Mouse (Mus musculus) bone marrow macrophage, adult 2 months (primary cell): Measurements from ENCODE around the gene Gabrr1.

Experiments
- CTCF ChIP-seq: IDR thresholded peaks from 2 replicates; pipeline ENCODE4 v1.5.1; 2012; ENCODE audit warnings: low read depth, mild to moderate bottlenecking, low read length, moderate library complexity
- POLR2A ChIP-seq: IDR thresholded peaks from 2 replicates; pipeline ENCODE4 v1.6.1; 2012; ENCODE audit warnings: mild to moderate bottlenecking, low read depth, low read length, borderline replicate concordance

DNA sequence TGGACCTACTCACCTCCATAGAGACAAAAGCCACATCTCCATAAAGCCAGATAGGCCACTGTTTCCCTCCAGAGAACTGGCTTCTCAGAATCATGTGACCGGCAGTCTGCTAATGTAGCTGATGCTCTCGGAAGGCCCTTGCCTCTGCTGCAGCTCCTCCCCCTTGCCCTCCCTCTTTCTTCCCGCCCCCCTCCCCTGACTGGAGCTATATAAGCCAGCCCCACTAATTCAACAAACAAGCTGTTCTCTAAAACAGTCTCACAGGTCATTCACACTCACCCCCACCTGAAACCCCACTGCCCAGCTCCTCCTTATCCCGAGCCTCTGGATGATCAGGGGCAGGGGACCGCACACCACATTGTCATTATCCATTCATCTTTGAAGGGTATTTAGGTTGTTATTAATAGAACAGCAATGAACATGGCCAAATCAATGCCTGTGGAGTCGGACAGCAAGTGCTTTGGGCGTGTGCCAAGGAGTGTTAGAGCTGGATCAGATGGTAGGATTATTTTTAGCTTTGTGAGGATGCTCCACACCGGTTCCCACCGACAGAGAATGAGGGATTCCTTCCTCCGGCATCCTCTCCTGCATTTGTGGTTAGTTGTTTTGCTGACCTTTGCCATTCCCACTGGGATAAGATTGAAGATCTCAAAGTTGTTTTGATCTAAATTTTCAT lies 6.8 kb upstream of the Gabrr1 start:
- TF ChIP-seq CTCF (no peak), POLR2A (no peak)
